Mouse (Mus musculus): ENCODE results near the gene Esf1. TPM values are rescaled to one million over a fixed set of nuclear protein-coding genes. Genes with fewer than 3 reads are reported as not detected.
"Not testable (repeated sequence)": the region's sequence is repeated elsewhere in the genome, so short reads cannot be mapped to it uniquely, and the experiment has no call there.

Esf1 gene
- polyA plus RNA-seq, 1 experiment from 2014 or later, result 7.5 TPM

- H3K27ac ChIP-seq (ENCODE audit: low read length), result peak overlapping the region; percentile 82
- peak overlapping the region; percentile 96 for H3K4me2 ChIP-seq (ENCODE audit: low read depth, low read length)
- peaks cover 4% of the 10 kb centered on the region for H3K36me3 ChIP-seq (ENCODE audit: control insufficient read depth, insufficient read depth)
- H3K27me3 ChIP-seq (ENCODE audit: control insufficient read depth, insufficient read depth, low read depth, low read length), result no peaks in the 10 kb centered on the region
- H3K9me3 ChIP-seq (replicated peaks; ENCODE audit: control insufficient read depth, low read length), result no peaks in the 10 kb centered on the region
- H3K9ac ChIP-seq (ENCODE audit: low read depth, low read length), result peak overlapping the region; percentile 86
- H3K4me1 ChIP-seq (ENCODE audit: control insufficient read depth, low read depth, low read length), result peaks cover 14% of the 10 kb centered on the region
- peak; percentile 64 for ATAC-seq (ENCODE audit: low read depth)
- peak overlapping the region; percentile 90 for H3K4me3 ChIP-seq (ENCODE audit: low read depth, low read length)
- WGBS (ENCODE audit: insufficient replicate concordance), result 5% methylated on average over 28 of the region's 28 CpGs
Observed at GRCm38 (mm10) chr2:140170803-140171553, 614 bp upstream of the Esf1 start.

DNA sequence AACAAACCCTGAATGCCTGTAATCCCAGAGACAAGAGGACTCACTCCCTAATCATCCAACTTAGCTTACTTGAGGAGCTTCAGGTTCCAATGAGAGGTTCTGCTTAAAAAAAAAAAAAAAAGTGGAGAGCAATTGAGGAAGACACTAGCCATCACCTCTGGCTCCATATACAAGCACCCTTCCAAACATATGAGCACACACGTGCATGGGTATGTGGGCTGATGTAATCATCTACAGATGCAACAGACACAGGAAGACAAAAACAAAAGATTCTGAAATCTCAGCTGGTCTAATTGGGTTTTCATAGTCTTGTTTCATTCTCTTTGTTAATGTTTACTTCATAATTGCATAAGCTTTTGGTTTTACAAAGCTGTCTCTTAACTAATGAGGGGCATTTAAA is 1.3 kb downstream of the Esf1 start:
- Histone ChIP-seq H3K27ac (ENCODE audit: low read length) (no peak overlapping the region), H3K9ac (ENCODE audit: low read depth, low read length) (no peak overlapping the region), H3K9me3 (replicated peaks; ENCODE audit: control insufficient read depth, low read length) (no peaks in the 10 kb centered on the region), H3K4me2 (ENCODE audit: low read depth, low read length) (peak overlapping the region; percentile 32; the same call in 1 of the 2 replicates), H3K4me1 (ENCODE audit: control insufficient read depth, low read depth, low read length) (peaks cover 17% of the 10 kb centered on the region), H3K27me3 (ENCODE audit: control insufficient read depth, insufficient read depth, low read depth, low read length) (no peaks in the 10 kb centered on the region), H3K4me3 (ENCODE audit: low read depth, low read length) (no peak overlapping the region; the same call in 1 of the 2 replicates), H3K36me3 (ENCODE audit: control insufficient read depth, insufficient read depth) (peaks cover 4% of the 10 kb centered on the region)
- no peak for ATAC-seq (ENCODE audit: low read depth)
- 52% methylated on average over 1 of the region's 1 CpGs for WGBS (ENCODE audit: insufficient replicate concordance)

DNA sequence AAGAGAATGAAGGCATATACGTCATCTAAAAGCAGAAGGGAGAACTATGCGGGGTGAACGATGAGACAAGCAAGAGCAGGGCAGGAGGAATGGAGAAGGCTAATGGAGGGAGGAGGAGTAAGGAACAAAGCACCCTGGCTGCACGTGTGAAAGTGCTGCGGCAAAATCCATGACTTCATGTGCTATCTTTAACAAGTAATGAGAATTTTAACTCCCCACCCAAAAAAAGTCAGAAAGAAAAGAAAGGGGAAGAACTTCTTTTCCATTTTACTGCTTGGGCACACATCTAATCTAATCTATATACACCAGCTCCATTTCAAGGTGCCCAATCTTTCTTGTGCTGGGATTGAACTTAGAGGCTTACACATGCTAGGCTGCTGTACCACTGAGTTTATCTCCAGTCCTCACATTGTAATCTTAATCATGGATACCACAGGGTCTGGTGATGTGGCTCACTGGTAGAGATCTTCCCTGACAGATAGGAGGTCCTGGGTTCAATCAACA is 7.0 kb downstream of the Esf1 start:
- ATAC-seq (ENCODE audit: low read depth), result peak; percentile 96
- Histone ChIP-seq H3K27ac (ENCODE audit: low read length) (no peak overlapping the region; the same call in 1 of the 2 replicates), H3K4me1 (ENCODE audit: control insufficient read depth, low read depth, low read length) (peaks cover 9% of the 10 kb centered on the region), H3K36me3 (ENCODE audit: control insufficient read depth, insufficient read depth) (peaks cover 4% of the 10 kb centered on the region), H3K9me3 (replicated peaks; ENCODE audit: control insufficient read depth, low read length) (no peaks in the 10 kb centered on the region), H3K4me2 (ENCODE audit: low read depth, low read length) (no peak overlapping the region), H3K4me3 (ENCODE audit: low read depth, low read length) (no peak overlapping the region), H3K9ac (ENCODE audit: low read depth, low read length) (no peak overlapping the region), H3K27me3 (ENCODE audit: control insufficient read depth, insufficient read depth, low read depth, low read length) (no peaks in the 10 kb centered on the region)
- 50% methylated on average over 5 of the region's 5 CpGs for WGBS (ENCODE audit: insufficient replicate concordance)

GRCm38 (mm10) chr2:140159186-140159730 is 11.1 kb downstream of the Esf1 start:
- no peak overlapping the region for H3K27ac ChIP-seq (ENCODE audit: low read length)
- no peaks in the 10 kb centered on the region for H3K9me3 ChIP-seq (replicated peaks; ENCODE audit: control insufficient read depth, low read length)
- no peak overlapping the region for H3K4me3 ChIP-seq (ENCODE audit: low read depth, low read length)
- no peak overlapping the region for H3K4me2 ChIP-seq (ENCODE audit: low read depth, low read length)
- peaks cover 8% of the 10 kb centered on the region for H3K4me1 ChIP-seq (ENCODE audit: control insufficient read depth, low read depth, low read length)
- no peak for ATAC-seq (ENCODE audit: low read depth)
- H3K27me3 ChIP-seq (ENCODE audit: control insufficient read depth, insufficient read depth, low read depth, low read length), result no peaks in the 10 kb centered on the region
- H3K9ac ChIP-seq (ENCODE audit: low read depth, low read length), result no peak overlapping the region
- WGBS (ENCODE audit: insufficient replicate concordance), result 73% methylated on average over 3 of the region's 3 CpGs
- H3K36me3 ChIP-seq (ENCODE audit: control insufficient read depth, insufficient read depth), result peaks cover 8% of the 10 kb centered on the region

DNA sequence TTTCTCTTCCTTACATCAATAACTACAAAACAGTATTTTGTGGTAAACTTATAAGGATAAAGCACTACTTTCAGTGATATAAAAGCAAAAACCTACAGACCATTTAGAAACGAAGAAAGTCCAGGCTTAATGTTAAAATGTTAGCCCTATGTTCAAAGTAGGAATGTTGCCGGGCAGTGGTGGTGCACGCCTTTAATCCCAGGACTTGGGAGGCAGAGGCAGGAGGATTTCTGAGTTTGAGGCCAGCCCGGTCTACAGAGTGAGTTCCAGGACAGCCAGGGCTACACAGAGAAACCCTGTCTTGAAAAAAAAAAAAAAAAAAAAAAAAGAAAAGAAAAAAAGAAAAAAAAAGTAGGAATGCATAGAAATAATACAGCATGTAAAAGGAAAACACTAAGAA is 18.6 kb downstream of the Esf1 start, which contains the start of gene Gm17374:
TSS of gene Gm17374 (plus strand) at position 301 of the 400 bp plus-strand sequence.
- not testable (repeated sequence) for H3K4me3 ChIP-seq (ENCODE audit: low read depth, low read length); H3K36me3 ChIP-seq (ENCODE audit: control insufficient read depth, insufficient read depth); H3K4me2 ChIP-seq (ENCODE audit: low read depth, low read length); H3K27ac ChIP-seq (ENCODE audit: low read length); H3K9me3 ChIP-seq (replicated peaks; ENCODE audit: control insufficient read depth, low read length); H3K27me3 ChIP-seq (ENCODE audit: control insufficient read depth, insufficient read depth, low read depth, low read length); H3K4me1 ChIP-seq (ENCODE audit: control insufficient read depth, low read depth, low read length); ATAC-seq (ENCODE audit: low read depth); H3K9ac ChIP-seq (ENCODE audit: low read depth, low read length)
- WGBS (ENCODE audit: insufficient replicate concordance), result 69% methylated on average over 4 of the region's 4 CpGs

DNA sequence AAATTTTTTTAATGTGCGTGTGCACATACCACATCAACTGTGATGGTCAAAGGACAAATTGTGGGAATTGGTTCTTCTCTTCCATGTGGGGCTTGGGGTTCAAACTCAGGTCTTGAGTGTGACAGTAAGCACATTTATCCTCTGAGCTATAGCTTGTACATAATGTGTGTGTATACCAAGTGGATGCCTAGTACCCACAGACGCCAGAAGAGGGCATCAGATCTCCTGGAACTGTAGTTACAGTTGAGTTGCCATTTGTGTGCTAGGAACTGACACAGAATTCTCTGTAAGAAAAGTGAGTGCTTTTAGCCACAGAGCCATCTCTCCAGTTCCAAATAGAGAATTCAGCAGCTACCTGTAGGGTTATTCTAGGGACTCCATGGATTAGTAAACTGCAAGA is 44.8 kb downstream of the Esf1 start:
- Histone ChIP-seq H3K9ac (ENCODE audit: low read depth, low read length) (no peak overlapping the region), H3K4me1 (ENCODE audit: control insufficient read depth, low read depth, low read length) (no peaks in the 10 kb centered on the region), H3K36me3 (ENCODE audit: control insufficient read depth, insufficient read depth) (peaks cover 18% of the 10 kb centered on the region), H3K4me2 (ENCODE audit: low read depth, low read length) (no peak overlapping the region), H3K27ac (ENCODE audit: low read length) (no peak overlapping the region), H3K27me3 (ENCODE audit: control insufficient read depth, insufficient read depth, low read depth, low read length) (no peaks in the 10 kb centered on the region), H3K9me3 (replicated peaks; ENCODE audit: control insufficient read depth, low read length) (no peaks in the 10 kb centered on the region), H3K4me3 (ENCODE audit: low read depth, low read length) (no peak overlapping the region)
- ATAC-seq (ENCODE audit: low read depth), result no peak
- 76% methylated on average over 2 of the region's 2 CpGs for WGBS (ENCODE audit: insufficient replicate concordance)

GRCm38 (mm10) chr2:140113851-140114250 is 56.5 kb downstream of the Esf1 start:
- ATAC-seq (ENCODE audit: low read depth), result no peak
- H3K36me3 ChIP-seq (ENCODE audit: control insufficient read depth, insufficient read depth), result no peaks in the 10 kb centered on the region
- WGBS (ENCODE audit: insufficient replicate concordance), result 65% methylated on average over 8 of the region's 8 CpGs
- H3K27me3 ChIP-seq (ENCODE audit: control insufficient read depth, insufficient read depth, low read depth, low read length), result no peaks in the 10 kb centered on the region
- no peak overlapping the region for H3K4me2 ChIP-seq (ENCODE audit: low read depth, low read length)
- H3K4me3 ChIP-seq (ENCODE audit: low read depth, low read length), result no peak overlapping the region
- H3K9ac ChIP-seq (ENCODE audit: low read depth, low read length), result no peak overlapping the region
- no peaks in the 10 kb centered on the region for H3K4me1 ChIP-seq (ENCODE audit: control insufficient read depth, low read depth, low read length)
- no peak overlapping the region for H3K27ac ChIP-seq (ENCODE audit: low read length)
- no peaks in the 10 kb centered on the region for H3K9me3 ChIP-seq (replicated peaks; ENCODE audit: control insufficient read depth, low read length)

DNA sequence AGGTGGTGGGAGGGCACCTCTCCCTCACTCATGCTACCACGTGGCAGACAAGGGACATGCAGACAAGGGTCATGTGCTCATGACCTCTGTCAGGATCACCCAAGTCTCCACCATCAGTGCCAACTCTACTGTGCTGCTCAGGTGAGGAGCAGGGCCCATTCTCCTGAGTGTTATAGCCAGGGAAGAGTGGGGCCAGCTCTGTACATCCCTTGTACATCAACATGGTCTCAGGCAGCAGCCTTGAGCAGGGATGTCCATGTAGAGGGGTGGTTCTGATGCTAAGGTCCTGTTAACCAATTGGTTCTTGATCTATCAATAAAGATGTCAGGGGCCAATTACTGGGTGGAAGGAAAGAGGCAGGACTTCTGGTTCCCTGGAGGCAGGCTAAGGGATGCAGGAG is 61.4 kb downstream of the Esf1 start:
- 0 out of 2 replicates have a peak, but pooled peaks have one; percentile 21 for ATAC-seq (ENCODE audit: low read depth)
- Histone ChIP-seq H3K4me1 (ENCODE audit: control insufficient read depth, low read depth, low read length) (no peaks in the 10 kb centered on the region), H3K4me3 (ENCODE audit: low read depth, low read length) (no peak overlapping the region), H3K36me3 (ENCODE audit: control insufficient read depth, insufficient read depth) (no peaks in the 10 kb centered on the region), H3K9ac (ENCODE audit: low read depth, low read length) (no peak overlapping the region), H3K4me2 (ENCODE audit: low read depth, low read length) (no peak overlapping the region), H3K9me3 (replicated peaks; ENCODE audit: control insufficient read depth, low read length) (no peaks in the 10 kb centered on the region), H3K27ac (ENCODE audit: low read length) (no peak overlapping the region), H3K27me3 (ENCODE audit: control insufficient read depth, insufficient read depth, low read depth, low read length) (no peaks in the 10 kb centered on the region)
- WGBS (ENCODE audit: insufficient replicate concordance), result 36% methylated on average over 1 of the region's 1 CpGs

GRCm38 (mm10) chr2:140107641-140108040 is 62.7 kb downstream of the Esf1 start:
- no peak for ATAC-seq (ENCODE audit: low read depth)
- H3K4me1 ChIP-seq (ENCODE audit: control insufficient read depth, low read depth, low read length), result no peaks in the 10 kb centered on the region
- WGBS (ENCODE audit: insufficient replicate concordance), result 69% methylated on average over 4 of the region's 4 CpGs
- no peaks in the 10 kb centered on the region for H3K9me3 ChIP-seq (replicated peaks; ENCODE audit: control insufficient read depth, low read length)
- H3K9ac ChIP-seq (ENCODE audit: low read depth, low read length), result no peak overlapping the region
- no peaks in the 10 kb centered on the region for H3K27me3 ChIP-seq (ENCODE audit: control insufficient read depth, insufficient read depth, low read depth, low read length)
- no peaks in the 10 kb centered on the region for H3K36me3 ChIP-seq (ENCODE audit: control insufficient read depth, insufficient read depth)
- no peak overlapping the region for H3K4me3 ChIP-seq (ENCODE audit: low read depth, low read length)
- no peak overlapping the region for H3K4me2 ChIP-seq (ENCODE audit: low read depth, low read length)
- no peak overlapping the region for H3K27ac ChIP-seq (ENCODE audit: low read length)

Data from liver, embryonic 16.5 days (tissue).